Mouse (Mus musculus) MEL (cell line): ENCODE results near the gene Asprv1.

Source experiments
- CTCF ChIP-seq, 3 experiments: IDR thresholded peaks in 2 of 3; conservative IDR thresholded peaks in 1 of 3; 2 replicates each; pipeline ENCODE4 v1.5.1; 2011 to 2012; ENCODE audit warnings: low read length in 3 of 3, low read depth in 2 of 3, mild to moderate bottlenecking in 2 of 3, improper control_type of control experiment in 1 of 3, inconsistent platforms in 1 of 3, mixed read lengths in 1 of 3, moderate library complexity in 1 of 3; ENCODE audit not compliant: control insufficient read depth in 1 of 3, insufficient read depth in 1 of 3, poor library complexity in 1 of 3, severe bottlenecking in 1 of 3
- ELF1 ChIP-seq: IDR thresholded peaks from 2 replicates; pipeline ENCODE4 v1.6.1; 2014; ENCODE audit warnings: low read depth, mild to moderate bottlenecking, inconsistent platforms, low read length, improper control_type of control experiment, moderate library complexity
- EP300 ChIP-seq, 2 experiments: IDR thresholded peaks; 2 replicates each; pipeline ENCODE4 v1.6.1; 2011; ENCODE audit warnings: improper control_type of control experiment in 2 of 2, low read length in 2 of 2, low read depth in 1 of 2, mild to moderate bottlenecking in 1 of 2
- HCFC1 ChIP-seq: IDR thresholded peaks from 2 replicates; pipeline ENCODE4 v1.6.1; 2012; ENCODE audit warnings: low read depth, mild to moderate bottlenecking, inconsistent platforms, low read length, improper control_type of control experiment, moderate library complexity
- JUND ChIP-seq: IDR thresholded peaks from 2 replicates; pipeline ENCODE4 v1.6.1; 2011; ENCODE audit warnings: low read depth, mild to moderate bottlenecking, improper control_type of control experiment, low read length
- POLR2AphosphoS5 ChIP-seq: IDR thresholded peaks from 2 replicates; pipeline ENCODE4 v1.6.1; 2012; ENCODE audit warnings: low read depth, borderline replicate concordance, mild to moderate bottlenecking, inconsistent platforms, low read length, moderate library complexity, mixed read lengths
- USF2 ChIP-seq, 2 experiments: IDR thresholded peaks; 2 replicates each; pipeline ENCODE4 v1.6.1; 2011 to 2012; ENCODE audit warnings: improper control_type of control experiment in 2 of 2, low read length in 2 of 2, borderline replicate concordance in 1 of 2, inconsistent platforms in 1 of 2, low read depth in 1 of 2, mild to moderate bottlenecking in 1 of 2; ENCODE audit not compliant: insufficient read depth in 1 of 2
- ZC3H11A ChIP-seq: IDR thresholded peaks from 2 replicates; pipeline ENCODE4 v1.6.1; 2012; ENCODE audit warnings: low read depth, mild to moderate bottlenecking, inconsistent platforms, low read length, improper control_type of control experiment
- ZKSCAN1 ChIP-seq: IDR thresholded peaks from 2 replicates; pipeline ENCODE4 v1.6.1; 2012; ENCODE audit warnings: low read depth, mild to moderate bottlenecking, inconsistent platforms, low read length, improper control_type of control experiment, moderate library complexity

DNA sequence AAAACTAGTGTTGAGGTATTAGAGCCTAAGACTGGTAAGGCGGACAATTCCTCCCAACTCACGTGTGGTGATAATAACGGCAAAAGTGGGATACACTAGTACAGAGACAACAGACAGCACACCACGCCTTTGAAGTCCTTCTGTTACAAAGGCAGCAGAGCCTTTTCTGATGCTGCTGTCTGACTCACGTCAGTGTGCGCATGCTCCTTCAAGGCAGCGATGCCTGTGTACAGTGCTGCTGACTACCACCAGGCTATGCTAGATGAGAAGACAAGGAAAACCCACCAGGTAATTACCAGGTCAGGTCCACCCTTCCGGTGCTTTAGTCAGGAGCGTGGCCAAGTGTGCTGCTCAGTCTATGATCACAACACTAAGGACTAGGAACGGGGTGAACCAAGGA lies 39.1 kb downstream of the Asprv1 start:
- TF ChIP-seq CTCF (IDR thresholded peaks at IDR 0.05 in 2 of 3, conservative IDR thresholded peaks at IDR 0.05 in 1 of 3; ENCODE audit: control insufficient read depth in 1 of 3, insufficient read depth in 1 of 3, low read depth in 2 of 3, low read length in 3 of 3, poor library complexity in 1 of 3, severe bottlenecking in 1 of 3) (no peak), JUND (no peak), EP300 (IDR thresholded peaks at IDR 0.05; ENCODE audit: low read depth in 1 of 2, low read length in 2 of 2) (no peak), ELF1 (no peak), USF2 (IDR thresholded peaks at IDR 0.05; ENCODE audit: borderline replicate concordance in 1 of 2, insufficient read depth in 1 of 2, low read depth in 1 of 2, low read length in 2 of 2) (no peak), POLR2AphosphoS5 (no peak), ZKSCAN1 (no peak), HCFC1 (no peak), ZC3H11A (no peak)
